In genomic region chr16:90766919-90767454, GRCm38 (mm10) we compare ENCODE assay signal across 26 mouse cellular contexts. TPM values are rescaled to one million over a fixed set of nuclear protein-coding genes. Genes with fewer than 3 reads are reported as not detected.
"Had no signal": no experiment of that assay in that cellular context is flagged by ENCODE, and none has a peak within 500 bp of the region (broad histone marks: within the 10 kb centered on the region; RNA-seq: fewer than 3 reads in every experiment).

No protein-coding gene starts in this region.

- DNase-seq: forebrain, postnatal 0 days; gastrocnemius, postnatal 14 days; gastrocnemius, postnatal 36 days; heart, adult 11 months; heart, adult 2 months; heart, postnatal 14 days; heart, postnatal 36 days; kidney, adult 11 months; kidney, adult 2 months; kidney, adult 9 months; kidney, postnatal 14 days; kidney, postnatal 36 days; layer of hippocampus, adult 9-11 months; layer of hippocampus, postnatal 36 days; left cerebral cortex, postnatal 4 days had no signal

- H3K4me1 ChIP-seq: heart, embryonic 13.5 days; heart, embryonic 15.5 days; hindbrain, embryonic 13.5 days; hindbrain, embryonic 15.5 days; kidney, embryonic 15.5 days; limb, embryonic 13.5 days had no signal

- H3K9ac ChIP-seq: forebrain, postnatal 0 days; heart, embryonic 13.5 days; heart, embryonic 15.5 days; hindbrain, embryonic 13.5 days; hindbrain, embryonic 15.5 days; kidney, embryonic 15.5 days; limb, embryonic 13.5 days had no signal

- H3K9me3 ChIP-seq: heart, embryonic 13.5 days; heart, embryonic 15.5 days; hindbrain, embryonic 13.5 days; hindbrain, embryonic 15.5 days; kidney, embryonic 15.5 days; limb, embryonic 13.5 days had no signal

- H3K4me3 ChIP-seq: heart, adult 2 months; heart, embryonic 13.5 days; heart, embryonic 15.5 days; hindbrain, embryonic 13.5 days; hindbrain, embryonic 15.5 days; kidney, embryonic 15.5 days; limb, embryonic 13.5 days had no signal

- H3K4me2 ChIP-seq: heart, embryonic 11.5 days; heart, embryonic 13.5 days; heart, embryonic 15.5 days; hindbrain, embryonic 13.5 days; hindbrain, embryonic 15.5 days; kidney, embryonic 15.5 days; limb, embryonic 13.5 days had no signal

- ATAC-seq: forebrain, postnatal 0 days; hindbrain, postnatal 0 days; intestine, embryonic 16.5 days had no signal

- H3K27ac ChIP-seq: heart, adult 2 months; heart, embryonic 13.5 days; heart, embryonic 15.5 days; hindbrain, embryonic 13.5 days; hindbrain, embryonic 15.5 days; hindbrain, postnatal 0 days; kidney, embryonic 15.5 days; kidney, postnatal 0 days; limb, embryonic 13.5 days had no signal

- H3K27me3 ChIP-seq: heart, embryonic 13.5 days; heart, embryonic 15.5 days; hindbrain, embryonic 13.5 days; hindbrain, embryonic 15.5 days; kidney, embryonic 15.5 days; limb, embryonic 13.5 days had no signal

RNA-seq across cellular contexts. Expression of gene Mrap, which starts 29.0 kb away (rescaled TPM):
- polyA plus RNA-seq: hindbrain, embryonic 13.5 days; intestine, embryonic 14.5 days; kidney, postnatal 0 days; limb, embryonic 13.5 days had no signal
